Mouse (Mus musculus) heart, adult 2 months (tissue): ENCODE data around the gene Nat8. TPM values are rescaled to one million over a fixed set of nuclear protein-coding genes. Genes with fewer than 3 reads are reported as not detected.

Experiments used
- DNase-seq, 2 experiments: peaks; one replicate each; pipeline ENCODE4 v3.0.0; 2021
- H3K27ac ChIP-seq: fragments of 200-600 bp; 2 replicates; pipeline ENCODE4 v1.8.1; 2022
- H3K27me3 ChIP-seq: fragments of 200-500 bp; 2 replicates; pipeline ENCODE4 v1.6.1; 2012; ENCODE audit warnings: mild to moderate bottlenecking, low read length, inconsistent platforms, mixed read lengths; ENCODE audit not compliant: control insufficient read depth, insufficient read depth
- H3K36me3 ChIP-seq: fragments of 200-500 bp; 2 replicates; pipeline ENCODE4 v1.6.1; 2012; ENCODE audit warnings: low read length, inconsistent platforms; ENCODE audit not compliant: control insufficient read depth, insufficient read depth
- H3K4me1 ChIP-seq: fragments of 200-500 bp; 2 replicates; pipeline ENCODE4 v1.6.1; 2011; ENCODE audit warnings: low read length; ENCODE audit not compliant: control insufficient read depth, insufficient read depth
- H3K4me3 ChIP-seq: fragments of 200-600 bp; 2 replicates; pipeline ENCODE4 v1.8.1; 2022
- H3K79me2 ChIP-seq: fragments of 200-500 bp; replicated peaks from 2 replicates; pipeline ENCODE4 v1.6.1; 2012; ENCODE audit warnings: mild to moderate bottlenecking, inconsistent platforms, low read length, moderate library complexity, mixed read lengths; ENCODE audit not compliant: control insufficient read depth, insufficient read depth
- H3K9ac ChIP-seq: fragments of 200-500 bp; 2 replicates; pipeline ENCODE4 v1.6.1; 2012; ENCODE audit warnings: low read depth, mild to moderate bottlenecking, control low read depth, inconsistent platforms, low read length, mixed read lengths
- CTCF ChIP-seq: fragments of 200-600 bp; IDR thresholded peaks from 2 replicates; pipeline ENCODE4 v1.8.1; 2022; ENCODE audit warnings: antibody characterized with exemption, mild to moderate bottlenecking, moderate library complexity
- EP300 ChIP-seq: fragments of 200-500 bp; IDR thresholded peaks from 2 replicates; pipeline ENCODE4 v1.6.1; 2011; ENCODE audit warnings: low read depth, low read length, control low read depth; ENCODE audit not compliant: insufficient read depth
- POLR2A ChIP-seq: fragments of 200-500 bp; IDR thresholded peaks from 2 replicates; pipeline ENCODE4 v1.6.1; 2011; ENCODE audit warnings: mild to moderate bottlenecking, low read depth, low read length, control low read depth; ENCODE audit not compliant: insufficient read depth
- WGBS: fragments of 180-500 bp; shearing (Covaris S2); methylation state at CpG from one replicate; pipeline ENCODE4 v1.1.7; 2018; 5-methylcytosine and 5-hydroxymethylcytosine counted together
- intact Hi-C: fragments of 180-260 bp; cut with DNase I; formaldehyde crosslinking; loops from one replicate; pipeline ENCODE4 v1.15.1; 2025
- polyA plus RNA-seq: library from polyadenylated mRNA; depleted of rRNA; stranded (reverse); fragments of >200 nt; gene quantifications from 2 replicates; pipeline ENCODE4 v1.2.3, GENCODE M21; 2012
- total RNA-seq, 2 experiments: library from RNA; stranded (reverse); gene quantifications; 2 replicates each; pipeline ENCODE4 v1.2.3; 2021

Gene Nat8
- total and polyA plus RNA-seq, 3 experiments = not detected

GRCm38 (mm10) chr6:85863840-85864239 is 32.0 kb upstream of the Nat8 start:
- Histone ChIP-seq H3K4me3 (no peak overlapping the region), H3K36me3 (no peaks in the 10 kb centered on the region), H3K27me3 (no peaks in the 10 kb centered on the region), H3K4me1 (no peaks in the 10 kb centered on the region), H3K27ac (no peak overlapping the region), H3K79me2 (no peaks in the 10 kb centered on the region), H3K9ac (no peak overlapping the region)
- 84% methylated on average over 2 of the region's 2 CpGs for whole genome bisulfite sequencing
- intact Hi-C loops = no loop called here
- DNase-seq = no peak
- no peak for TF ChIP-seq EP300
- TF ChIP-seq CTCF = no peak

- TF ChIP-seq POLR2A (no peak), CTCF (no peak), EP300 (no peak)
- Histone ChIP-seq H3K4me1 (no peaks in the 10 kb centered on the region), H3K79me2 (no peaks in the 10 kb centered on the region), H3K27ac (no peak overlapping the region), H3K9ac (no peak overlapping the region), H3K36me3 (no peaks in the 10 kb centered on the region), H3K27me3 (no peaks in the 10 kb centered on the region), H3K4me3 (no peak overlapping the region)
- intact Hi-C loops = no loop called here
- WGBS = 79% methylated on average over 2 of the region's 2 CpGs
- no peak for DNase-seq
Measured at GRCm38 (mm10) chr6:85863136-85863535, 31.3 kb upstream of the Nat8 start.

DNA sequence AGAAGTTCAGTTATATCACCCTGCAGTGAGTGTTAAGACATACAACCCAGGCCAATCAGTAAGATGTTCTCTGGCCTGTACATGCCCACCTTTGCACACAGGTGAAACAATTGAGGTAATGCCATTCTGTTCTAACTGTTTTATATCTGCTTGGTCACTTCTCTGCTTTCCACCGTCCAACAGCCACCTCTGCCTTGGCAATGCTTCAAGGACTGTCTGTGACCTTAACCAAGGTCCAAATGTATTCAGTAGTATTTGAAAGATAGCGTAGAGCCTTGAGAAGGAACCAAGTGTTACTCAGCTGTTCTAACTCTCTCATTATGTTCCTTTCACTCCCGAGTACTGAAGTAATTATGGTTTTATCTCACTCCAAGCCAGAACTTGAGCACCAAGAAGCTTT is 30.7 kb upstream of the Nat8 start:
- Histone ChIP-seq H3K36me3 (no peaks in the 10 kb centered on the region), H3K9ac (no peak overlapping the region), H3K27ac (no peak overlapping the region), H3K4me3 (no peak overlapping the region), H3K27me3 (no peaks in the 10 kb centered on the region), H3K4me1 (no peaks in the 10 kb centered on the region), H3K79me2 (no peaks in the 10 kb centered on the region)
- intact Hi-C loops = no loop called here
- TF ChIP-seq EP300 (no peak), POLR2A (no peak), CTCF (no peak)
- WGBS = 35% methylated on average over 3 of the region's 3 CpGs
- DNase-seq = peak in 1 of 2 experiments; percentile 8

DNA sequence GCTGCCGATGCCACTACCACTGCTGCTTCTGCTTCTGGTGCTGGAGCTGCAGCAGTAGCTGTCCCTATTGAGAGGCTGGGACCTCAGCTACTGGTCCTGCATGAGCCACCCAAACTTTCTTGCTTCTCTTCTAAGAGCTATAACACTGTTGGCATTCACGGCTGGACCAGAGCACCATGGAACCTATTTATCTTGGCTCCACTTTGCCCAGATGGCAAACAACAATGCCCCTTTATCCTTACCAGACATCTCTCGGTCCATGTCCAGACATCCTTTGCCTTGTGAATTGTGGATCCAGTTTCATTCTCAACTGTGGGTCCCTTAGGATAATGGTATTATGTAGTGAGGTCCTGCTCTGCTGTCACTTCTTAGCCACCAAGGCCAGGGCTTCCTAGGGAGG is 29.4 kb upstream of the Nat8 start:
- H3K4me1 ChIP-seq = no peaks in the 10 kb centered on the region
- no peaks in the 10 kb centered on the region for H3K79me2 ChIP-seq
- no peak overlapping the region for H3K9ac ChIP-seq
- DNase-seq = no peak
- TF ChIP-seq CTCF = no peak
- TF ChIP-seq POLR2A = no peak
- no peak for TF ChIP-seq EP300
- H3K27me3 ChIP-seq = no peaks in the 10 kb centered on the region
- no peaks in the 10 kb centered on the region for H3K36me3 ChIP-seq
- H3K4me3 ChIP-seq = no peak overlapping the region
- WGBS = 73% methylated on average over 3 of the region's 3 CpGs
- no peak overlapping the region for H3K27ac ChIP-seq
- intact Hi-C loops = no loop called here

DNA sequence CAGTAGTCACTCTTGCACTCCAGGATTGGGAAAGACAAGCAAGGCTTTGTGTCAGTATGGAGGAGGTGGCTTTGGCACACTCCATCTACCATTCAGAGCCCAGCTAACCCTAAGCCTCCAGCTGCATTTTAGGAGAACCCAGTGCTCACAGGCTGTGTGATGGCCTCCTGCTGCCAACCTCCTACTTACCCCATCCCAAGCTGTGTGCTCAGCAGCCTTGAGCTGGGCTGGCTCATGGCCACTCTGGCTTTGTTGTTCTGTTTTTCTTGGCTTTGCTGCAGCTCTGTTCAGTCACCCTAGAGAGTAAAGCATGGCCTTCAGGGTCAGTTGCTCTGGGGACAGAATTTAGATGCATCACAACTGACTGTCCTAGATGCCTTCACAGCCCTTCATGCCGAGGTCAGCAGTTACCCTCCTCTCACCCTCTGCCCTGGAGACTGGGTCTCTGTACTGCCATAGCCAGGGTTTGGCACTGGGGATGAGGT is 24.4 kb upstream of the Nat8 start:
- no peak overlapping the region for H3K4me3 ChIP-seq
- intact Hi-C loops = no loop called here
- WGBS = 44% methylated on average over 1 of the region's 1 CpGs

GRCm38 (mm10) chr6:85853481-85853880 is 21.6 kb upstream of the Nat8 start:
- no peaks in the 10 kb centered on the region for H3K36me3 ChIP-seq
- intact Hi-C loops = no loop called here
- 73% methylated on average over 3 of the region's 3 CpGs for WGBS

More for the DNA sequence above, 24.4 kb upstream of the Nat8 start:
- DNase-seq = peak; percentile 54 to 71
- Histone ChIP-seq H3K9ac (no peak overlapping the region), H3K36me3 (no peaks in the 10 kb centered on the region), H3K27me3 (no peaks in the 10 kb centered on the region), H3K4me1 (no peaks in the 10 kb centered on the region), H3K79me2 (no peaks in the 10 kb centered on the region), H3K27ac (no peak overlapping the region)
- TF ChIP-seq POLR2A (no peak), CTCF (no peak), EP300 (no peak)

More at GRCm38 (mm10) chr6:85853481-85853880, 21.6 kb upstream of the Nat8 start:
- no peaks in the 10 kb centered on the region for H3K4me1 ChIP-seq
- no peak overlapping the region for H3K9ac ChIP-seq
- H3K79me2 ChIP-seq = no peaks in the 10 kb centered on the region
- no peak for DNase-seq
- no peak overlapping the region for H3K4me3 ChIP-seq
- no peaks in the 10 kb centered on the region for H3K27me3 ChIP-seq
- TF ChIP-seq POLR2A (no peak), CTCF (no peak), EP300 (no peak)
- no peak overlapping the region for H3K27ac ChIP-seq
